Mouse (Mus musculus) intestine, embryonic 16.5 days (tissue): ENCODE results near the gene Epb41l1. TPM values are rescaled to one million over a fixed set of nuclear protein-coding genes. Genes with fewer than 3 reads are reported as not detected.

ENCODE experiments used
- ATAC-seq: fragments of 200-750 bp; cut with Nextera tagmentation; 2 replicates; pipeline ENCODE4 v1.8.0; 2017; ENCODE audit warnings: moderate TSS enrichment, moderate library complexity
- H3K27ac ChIP-seq: fragments of 300-500 bp; sonication (generic); 2 replicates; pipeline ENCODE4 v1.5.1; 2014; ENCODE audit warnings: mild to moderate bottlenecking, low read length
- H3K27me3 ChIP-seq: fragments of 300-500 bp; sonication (generic); replicated peaks from 2 replicates; pipeline ENCODE4 v1.6.1; 2014; ENCODE audit warnings: low read length, control low read depth, mixed read lengths; ENCODE audit not compliant: control insufficient read depth, insufficient read depth
- H3K36me3 ChIP-seq: fragments of 300-500 bp; sonication (generic); 2 replicates; pipeline ENCODE4 v1.6.1; 2014; ENCODE audit warnings: low read length, control low read depth; ENCODE audit not compliant: control insufficient read depth, insufficient read depth
- H3K4me1 ChIP-seq: fragments of 300-500 bp; sonication (generic); 2 replicates; pipeline ENCODE4 v1.6.1; 2014; ENCODE audit warnings: low read length, control low read depth, mixed read lengths; ENCODE audit not compliant: control insufficient read depth, insufficient read depth
- H3K4me2 ChIP-seq: fragments of 300-500 bp; sonication (generic); 2 replicates; pipeline ENCODE4 v1.6.1; 2014; ENCODE audit warnings: low read depth, low read length, control low read depth
- H3K4me3 ChIP-seq: fragments of 300-500 bp; sonication (generic); 2 replicates; pipeline ENCODE4 v1.5.1; 2014; ENCODE audit warnings: mild to moderate bottlenecking, low read length
- H3K9ac ChIP-seq: fragments of 300-500 bp; sonication (generic); 2 replicates; pipeline ENCODE4 v1.6.1; 2014; ENCODE audit warnings: low read depth, low read length
- H3K9me3 ChIP-seq: fragments of 300-500 bp; sonication (generic); 2 replicates; pipeline ENCODE4 v1.6.1; 2016; ENCODE audit warnings: low read length, control low read depth; ENCODE audit not compliant: control insufficient read depth
- WGBS: fragments of 180-500 bp; shearing (Covaris S2); extraction: QIAGEN DNeasy Blood & Tissue Kit; methylation state at CpG from one replicate; pipeline ENCODE4 v1.1.7; 2014; 5-methylcytosine and 5-hydroxymethylcytosine counted together
- polyA plus RNA-seq: library from polyadenylated mRNA; unstranded; fragments of >200 nt; fragmentation: Nextera tagmentation; extraction: Ambion mirVana; gene quantifications from 2 replicates; pipeline ENCODE4 v1.2.1, GENCODE M21; 2015

Epb41l1 gene
- polyA plus RNA-seq, 1 experiment from 2014 or later = 1.7 TPM

GRCm38 (mm10) chr2:156432086-156432485 lies 11.4 kb downstream of the Epb41l1 start:
- Histone ChIP-seq H3K4me3 (no peak overlapping the region), H3K9ac (no peak overlapping the region), H3K36me3 (no peaks in the 10 kb centered on the region), H3K27ac (peak overlapping the region; percentile 95; the same call in 1 of the 2 replicates), H3K4me1 (peaks cover 24% of the 10 kb centered on the region), H3K4me2 (no peak overlapping the region), H3K9me3 (no peaks in the 10 kb centered on the region), H3K27me3 (no peaks in the 10 kb centered on the region)
- ATAC-seq = no peak
- 80% methylated on average over 3 of the region's 3 CpGs for WGBS

DNA sequence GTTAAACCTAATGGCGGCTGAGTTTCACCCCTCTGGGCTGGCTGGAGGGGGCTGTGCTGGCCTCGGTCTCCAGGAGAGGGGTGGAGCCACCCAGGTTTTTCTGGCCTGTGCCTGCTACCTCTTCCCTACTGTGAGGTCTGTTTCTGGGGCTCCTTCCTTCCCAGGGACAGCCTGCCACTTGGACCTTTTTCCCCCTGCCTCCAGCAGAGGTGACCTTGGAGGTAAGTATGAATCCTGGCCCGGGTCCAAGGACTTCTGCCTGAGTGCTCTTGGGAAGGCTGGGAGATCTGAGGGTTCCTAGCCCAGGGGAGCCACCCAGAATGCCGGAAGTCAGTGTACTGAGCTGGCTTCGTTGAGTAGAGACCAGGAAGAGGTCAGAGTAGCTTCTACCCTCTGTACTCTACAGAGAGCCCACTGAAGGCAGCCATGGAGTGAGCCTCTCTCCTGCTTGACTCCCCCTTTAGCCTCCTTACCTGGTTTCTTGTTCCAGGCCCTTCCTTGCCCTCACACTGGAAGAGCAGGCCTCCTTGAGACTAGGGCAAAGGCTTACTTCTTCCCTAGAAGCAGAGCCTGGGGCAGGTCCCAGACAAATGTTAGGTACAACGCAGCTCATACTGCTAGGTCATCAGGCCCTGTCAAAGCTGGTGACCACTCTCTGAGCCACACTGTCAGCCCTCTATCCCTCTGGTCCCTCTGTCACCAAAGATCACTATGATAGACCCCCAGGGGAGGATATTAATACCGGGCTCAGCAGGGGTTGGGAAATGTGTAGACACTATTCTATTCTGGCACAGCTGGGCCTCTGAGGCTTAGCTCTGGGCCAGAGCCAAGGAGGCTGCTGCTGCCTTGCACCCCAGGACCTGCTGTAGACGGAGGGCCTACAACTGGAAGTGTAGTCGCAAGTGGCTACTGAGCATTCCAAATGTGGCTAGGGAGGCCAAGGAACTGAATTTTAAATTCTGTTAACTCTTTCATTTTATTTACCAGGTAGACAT lies 12.5 kb downstream of the Epb41l1 start:
- H3K4me2 ChIP-seq = peak overlapping the region; percentile 38
- H3K36me3 ChIP-seq = no peaks in the 10 kb centered on the region
- 36% methylated on average over 9 of the region's 9 CpGs for WGBS
- H3K27ac ChIP-seq = peak overlapping the region; percentile 95
- H3K27me3 ChIP-seq = no peaks in the 10 kb centered on the region
- peak overlapping the region; percentile 59 for H3K9ac ChIP-seq
- no peaks in the 10 kb centered on the region for H3K9me3 ChIP-seq
- peak overlapping the region; percentile 26 for H3K4me3 ChIP-seq
- peaks cover 24% of the 10 kb centered on the region for H3K4me1 ChIP-seq
- ATAC-seq = peak; percentile 88

- Histone ChIP-seq H3K9me3 (no peaks in the 10 kb centered on the region), H3K4me1 (peaks cover 33% of the 10 kb centered on the region), H3K36me3 (no peaks in the 10 kb centered on the region), H3K4me3 (no peak overlapping the region), H3K4me2 (no peak overlapping the region), H3K27ac (no peak overlapping the region), H3K9ac (no peak overlapping the region), H3K27me3 (no peaks in the 10 kb centered on the region)
- 87% methylated on average over 11 of the region's 11 CpGs for WGBS
- ATAC-seq = no peak
Measured at GRCm38 (mm10) chr2:156437637-156438036, 16.9 kb downstream of the Epb41l1 start.

DNA sequence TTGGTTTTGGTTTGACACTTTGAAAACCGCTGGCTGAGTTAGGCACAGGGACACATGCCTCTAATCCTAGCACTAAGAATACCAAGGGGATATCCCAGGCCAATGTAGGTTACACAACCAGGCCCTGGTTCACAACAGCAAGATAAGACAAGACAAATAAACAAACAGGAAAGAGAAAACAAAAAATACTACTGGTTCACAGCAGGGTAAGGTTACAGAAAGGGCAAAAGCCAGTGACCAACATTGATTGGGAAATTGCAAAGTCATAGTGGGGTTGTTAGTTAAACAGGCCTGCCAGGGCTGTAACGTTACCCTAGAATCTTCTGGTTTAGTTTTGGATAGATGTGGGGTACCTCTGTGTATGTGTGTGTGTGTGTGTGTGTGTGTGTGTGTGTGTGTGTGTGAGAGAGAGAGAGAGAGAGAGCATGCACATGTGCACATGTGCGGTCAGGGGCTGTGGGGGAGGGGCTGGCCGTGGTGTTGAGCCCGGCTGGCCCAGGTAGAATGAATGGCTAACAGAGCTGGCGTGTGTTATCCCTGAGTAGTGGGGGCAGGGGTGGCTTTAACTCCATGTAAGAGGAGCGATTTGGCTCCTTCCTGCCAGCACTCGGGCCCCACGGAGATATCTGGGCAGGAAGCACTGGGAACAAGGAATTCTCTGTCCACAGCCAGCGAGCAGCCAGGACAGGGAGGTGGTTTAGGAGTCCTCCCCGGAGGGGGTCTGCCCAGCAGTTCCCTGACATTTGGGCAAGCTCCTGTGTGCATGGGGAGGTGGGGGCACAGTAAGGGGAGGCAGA lies 19.2 kb downstream of the Epb41l1 start:
- 24% methylated on average over 11 of the region's 11 CpGs for WGBS

DNA sequence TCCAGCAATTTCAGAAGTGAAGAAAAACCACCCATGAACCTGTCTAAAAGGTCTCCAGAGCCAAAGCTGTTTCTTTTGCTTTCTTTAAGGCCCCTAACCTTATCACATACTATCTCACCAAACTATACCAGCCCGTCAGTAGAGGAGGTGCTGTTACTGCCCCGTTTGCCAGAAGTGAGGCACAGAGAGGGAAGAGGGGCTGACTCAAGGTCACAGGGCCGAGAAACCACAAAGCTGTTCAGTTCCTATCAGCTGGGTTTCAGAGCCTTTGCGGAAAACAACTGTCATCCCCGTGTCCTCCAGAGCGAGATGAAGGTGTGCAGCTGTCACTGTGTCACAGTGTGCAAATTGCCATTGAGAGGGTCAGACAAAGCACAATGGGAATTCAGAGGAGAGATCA lies 21.2 kb downstream of the Epb41l1 start:
- Histone ChIP-seq H3K9me3 (0 out of 2 replicates have a peak, but pooled peaks cover 3% of the 10 kb centered on the region), H3K4me1 (peaks cover 25% of the 10 kb centered on the region), H3K4me3 (no peak overlapping the region), H3K27me3 (no peaks in the 10 kb centered on the region), H3K9ac (no peak overlapping the region), H3K27ac (no peak overlapping the region), H3K4me2 (no peak overlapping the region), H3K36me3 (0 out of 2 replicates have a peak, but pooled peaks cover 3% of the 10 kb centered on the region)
- WGBS = 38% methylated on average over 6 of the region's 6 CpGs
- no peak for ATAC-seq

More for the DNA sequence above, 19.2 kb downstream of the Epb41l1 start:
- H3K4me2 ChIP-seq = no peak overlapping the region
- H3K4me1 ChIP-seq = peaks cover 22% of the 10 kb centered on the region
- H3K9me3 ChIP-seq = no peaks in the 10 kb centered on the region
- no peaks in the 10 kb centered on the region for H3K36me3 ChIP-seq
- no peak overlapping the region for H3K4me3 ChIP-seq
- peak overlapping the region; percentile 17; the same call in 1 of the 2 replicates for H3K27ac ChIP-seq
- H3K9ac ChIP-seq = peak overlapping the region; percentile 51; the same call in 1 of the 2 replicates
- ATAC-seq = peak; percentile 52
- no peaks in the 10 kb centered on the region for H3K27me3 ChIP-seq

DNA sequence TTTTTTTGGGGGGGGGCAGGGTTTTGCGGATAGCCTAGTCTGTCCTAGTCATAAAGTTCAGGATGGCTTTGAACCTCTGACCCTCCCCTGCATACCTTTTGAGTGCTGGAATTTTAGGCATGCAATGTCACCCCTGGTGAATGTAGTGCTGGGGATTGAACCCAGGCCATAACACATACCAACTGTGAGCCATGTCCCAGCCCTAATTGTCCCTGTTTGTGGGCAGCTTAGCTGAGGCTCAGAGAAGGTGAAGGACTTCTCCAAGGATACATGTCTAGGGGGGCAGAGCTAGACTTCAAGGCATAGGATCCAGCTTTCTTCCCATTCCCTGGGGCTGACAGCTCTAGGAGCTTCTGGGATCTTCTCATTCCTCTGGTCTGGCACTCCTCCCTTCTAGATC lies 22.6 kb downstream of the Epb41l1 start:
- ATAC-seq = no peak
- Histone ChIP-seq H3K4me3 (no peak overlapping the region), H3K9ac (no peak overlapping the region), H3K4me2 (no peak overlapping the region), H3K27me3 (no peaks in the 10 kb centered on the region), H3K4me1 (peaks cover 33% of the 10 kb centered on the region), H3K27ac (no peak overlapping the region), H3K9me3 (0 out of 2 replicates have a peak, but pooled peaks cover 3% of the 10 kb centered on the region), H3K36me3 (0 out of 2 replicates have a peak, but pooled peaks cover 3% of the 10 kb centered on the region)
- WGBS = 61% methylated on average over 1 of the region's 1 CpGs

DNA sequence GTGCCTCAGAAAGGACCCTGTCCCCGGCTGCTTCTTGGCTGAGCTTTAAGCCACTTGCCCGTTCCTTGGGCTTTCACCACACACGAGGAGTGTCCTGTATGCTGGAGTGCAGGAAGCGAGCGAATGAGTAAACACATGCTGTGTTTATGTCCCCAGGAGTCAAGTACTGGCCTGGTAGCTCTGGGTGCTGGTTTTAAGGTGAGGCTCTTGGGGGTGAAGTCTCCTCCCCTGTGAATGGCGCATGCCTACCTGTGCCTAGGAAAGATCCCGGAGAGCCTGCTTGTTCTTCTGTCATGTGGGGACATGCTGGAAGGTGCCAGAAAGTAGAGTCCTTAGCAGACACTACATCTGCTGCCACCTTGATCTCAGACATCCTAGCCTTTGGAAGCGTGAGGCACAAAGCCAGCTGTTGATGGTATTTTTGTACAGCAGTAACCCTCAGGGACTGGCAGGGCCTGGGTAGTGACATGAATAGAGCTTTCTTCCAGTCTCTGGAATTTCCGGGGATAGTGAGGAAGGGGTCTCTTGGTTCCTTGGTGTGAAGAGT lies 25.9 kb downstream of the Epb41l1 start:
- Histone ChIP-seq H3K4me3 (no peak overlapping the region), H3K4me2 (peak overlapping the region; percentile 23), H3K4me1 (peaks cover 23% of the 10 kb centered on the region), H3K36me3 (0 out of 2 replicates have a peak, but pooled peaks cover 3% of the 10 kb centered on the region), H3K9me3 (0 out of 2 replicates have a peak, but pooled peaks cover 3% of the 10 kb centered on the region), H3K9ac (no peak overlapping the region), H3K27me3 (no peaks in the 10 kb centered on the region), H3K27ac (peak overlapping the region; percentile 60)
- WGBS = 52% methylated on average over 9 of the region's 9 CpGs
- peak; percentile 13; the same call in 1 of the 2 replicates for ATAC-seq

GRCm38 (mm10) chr2:156447413-156448295 lies 26.9 kb downstream of the Epb41l1 start:
- no peak overlapping the region; the same call in 1 of the 2 replicates for H3K4me2 ChIP-seq

More at GRCm38 (mm10) chr2:156447413-156448295, 26.9 kb downstream of the Epb41l1 start:
- Histone ChIP-seq H3K27me3 (no peaks in the 10 kb centered on the region), H3K9me3 (0 out of 2 replicates have a peak, but pooled peaks cover 3% of the 10 kb centered on the region), H3K36me3 (0 out of 2 replicates have a peak, but pooled peaks cover 3% of the 10 kb centered on the region), H3K4me1 (peaks cover 19% of the 10 kb centered on the region), H3K9ac (no peak overlapping the region; the same call in 1 of the 2 replicates), H3K27ac (peak overlapping the region; percentile 64), H3K4me3 (no peak overlapping the region)
- WGBS = 18% methylated on average over 10 of the region's 10 CpGs
- ATAC-seq = peak; percentile 88
